Mouse (Mus musculus) forebrain, embryonic 16.5 days (tissue): ENCODE measurements around the gene Dpyd. TPM values are rescaled to one million over a fixed set of nuclear protein-coding genes. Genes with fewer than 3 reads are reported as not detected.
A peak's percentile ranks its signal among the peaks of the same experiment; 100 is the strongest.

ENCODE experiments used
- ATAC-seq: fragments of 200-750 bp; cut with Nextera tagmentation; 2 replicates; pipeline ENCODE4 v1.8.0; 2017; ENCODE audit warnings: mild to moderate bottlenecking, moderate library complexity
- H3K27ac ChIP-seq: fragments of 300-500 bp; sonication (generic); 2 replicates; pipeline ENCODE4 v1.5.1; 2014; ENCODE audit warnings: low read length, control low read depth
- H3K27me3 ChIP-seq: fragments of 300-500 bp; sonication (generic); replicated peaks from 2 replicates; pipeline ENCODE4 v1.6.1; 2014; ENCODE audit warnings: low read length; ENCODE audit not compliant: control insufficient read depth, insufficient read depth
- H3K36me3 ChIP-seq: fragments of 300-500 bp; sonication (generic); 2 replicates; pipeline ENCODE4 v1.6.1; 2014; ENCODE audit not compliant: control insufficient read depth, insufficient read depth
- H3K4me1 ChIP-seq: fragments of 300-500 bp; sonication (generic); replicated peaks from 2 replicates; pipeline ENCODE4 v1.6.1; 2014; ENCODE audit warnings: low read length; ENCODE audit not compliant: control insufficient read depth, insufficient read depth
- H3K4me2 ChIP-seq: fragments of 300-500 bp; sonication (generic); 2 replicates; pipeline ENCODE4 v1.6.1; 2014; ENCODE audit warnings: mild to moderate bottlenecking, low read length, control low read depth
- H3K4me3 ChIP-seq: fragments of 300-500 bp; sonication (generic); replicated peaks from 2 replicates; pipeline ENCODE4 v1.5.1; 2014; ENCODE audit warnings: mild to moderate bottlenecking, low read length, control low read depth
- H3K9ac ChIP-seq: fragments of 300-500 bp; sonication (generic); replicated peaks from 2 replicates; pipeline ENCODE4 v1.6.1; 2014; ENCODE audit warnings: low read depth, low read length, control low read depth
- H3K9me3 ChIP-seq: fragments of 300-500 bp; sonication (generic); 2 replicates; pipeline ENCODE4 v1.6.1; 2016; ENCODE audit warnings: low read length; ENCODE audit not compliant: control insufficient read depth
- WGBS: fragments of 180-500 bp; shearing (Covaris S2); extraction: QIAGEN DNeasy Blood & Tissue Kit; methylation state at CpG from one replicate; pipeline ENCODE4 v1.1.7; 2014; 5-methylcytosine and 5-hydroxymethylcytosine counted together
- polyA plus RNA-seq: library from polyadenylated mRNA; unstranded; fragments of >200 nt; fragmentation: Nextera tagmentation; extraction: Ambion mirVana; gene quantifications from 2 replicates; pipeline ENCODE4 v1.2.1, GENCODE M21; 2015

The Dpyd gene
- polyA plus RNA-seq, 1 experiment from 2014 or later = 8.1 TPM

GRCm38 (mm10) chr3:118850613-118851527 is 288.9 kb downstream of the Dpyd start:
- no peaks in the 10 kb centered on the region for H3K27me3 ChIP-seq
- no peak for ATAC-seq
- no peak overlapping the region for H3K4me3 ChIP-seq
- no peaks in the 10 kb centered on the region for H3K36me3 ChIP-seq
- WGBS = 18% methylated on average over 4 of the region's 4 CpGs
- no peak overlapping the region for H3K4me2 ChIP-seq
- no peak overlapping the region for H3K27ac ChIP-seq
- H3K4me1 ChIP-seq = no peaks in the 10 kb centered on the region
- no peaks in the 10 kb centered on the region for H3K9me3 ChIP-seq
- H3K9ac ChIP-seq = no peak overlapping the region

- H3K27me3 ChIP-seq = no peaks in the 10 kb centered on the region
- H3K4me3 ChIP-seq = no peak overlapping the region
- no peak overlapping the region for H3K27ac ChIP-seq
- no peak overlapping the region for H3K9ac ChIP-seq
- whole genome bisulfite sequencing = 87% methylated on average over 5 of the region's 5 CpGs
- no peaks in the 10 kb centered on the region for H3K4me1 ChIP-seq
- no peak for ATAC-seq
- no peaks in the 10 kb centered on the region for H3K36me3 ChIP-seq
- H3K9me3 ChIP-seq = no peaks in the 10 kb centered on the region
- no peak overlapping the region for H3K4me2 ChIP-seq
Observed at GRCm38 (mm10) chr3:118852711-118853110, 290.8 kb downstream of the Dpyd start.

GRCm38 (mm10) chr3:118855411-118855810 is 293.5 kb downstream of the Dpyd start:
- H3K4me1 ChIP-seq = no peaks in the 10 kb centered on the region
- H3K36me3 ChIP-seq = no peaks in the 10 kb centered on the region
- H3K4me2 ChIP-seq = no peak overlapping the region
- no peaks in the 10 kb centered on the region for H3K9me3 ChIP-seq
- no peaks in the 10 kb centered on the region for H3K27me3 ChIP-seq
- no peak for ATAC-seq
- H3K9ac ChIP-seq = no peak overlapping the region
- H3K4me3 ChIP-seq = no peak overlapping the region
- H3K27ac ChIP-seq = no peak overlapping the region
- WGBS = 64% methylated on average over 7 of the region's 7 CpGs

- Histone ChIP-seq H3K4me2 (no peak overlapping the region), H3K4me1 (no peaks in the 10 kb centered on the region), H3K36me3 (no peaks in the 10 kb centered on the region), H3K4me3 (no peak overlapping the region), H3K9me3 (no peaks in the 10 kb centered on the region), H3K27ac (no peak overlapping the region), H3K27me3 (no peaks in the 10 kb centered on the region), H3K9ac (no peak overlapping the region)
- 81% methylated on average over 10 of the region's 10 CpGs for WGBS
- ATAC-seq = no peak
Observed at GRCm38 (mm10) chr3:118869113-118870107, 307.5 kb downstream of the Dpyd start.

GRCm38 (mm10) chr3:118875871-118876270 is 313.9 kb downstream of the Dpyd start:
- Histone ChIP-seq H3K9me3 (no peaks in the 10 kb centered on the region), H3K36me3 (no peaks in the 10 kb centered on the region), H3K4me1 (no peaks in the 10 kb centered on the region), H3K4me2 (no peak overlapping the region), H3K4me3 (no peak overlapping the region), H3K9ac (no peak overlapping the region), H3K27me3 (no peaks in the 10 kb centered on the region), H3K27ac (no peak overlapping the region)
- WGBS = 27% methylated on average over 2 of the region's 2 CpGs
- ATAC-seq = no peak

- Histone ChIP-seq H3K36me3 (no peaks in the 10 kb centered on the region), H3K9me3 (no peaks in the 10 kb centered on the region), H3K27ac (0 out of 2 replicates have a peak overlapping the region, but pooled peaks have one; percentile 23), H3K9ac (no peak overlapping the region), H3K4me3 (no peak overlapping the region), H3K27me3 (no peaks in the 10 kb centered on the region), H3K4me2 (no peak overlapping the region), H3K4me1 (no peaks in the 10 kb centered on the region)
- no peak for ATAC-seq
- 80% methylated on average over 11 of the region's 11 CpGs for WGBS
Observed at GRCm38 (mm10) chr3:118899036-118899435, 337.1 kb downstream of the Dpyd start.

- no peak overlapping the region for H3K4me2 ChIP-seq
- H3K9ac ChIP-seq = no peak overlapping the region
- no peaks in the 10 kb centered on the region for H3K27me3 ChIP-seq
- no peak for ATAC-seq
- H3K4me1 ChIP-seq = no peaks in the 10 kb centered on the region
- no peak overlapping the region for H3K4me3 ChIP-seq
- no peaks in the 10 kb centered on the region for H3K9me3 ChIP-seq
- no peaks in the 10 kb centered on the region for H3K36me3 ChIP-seq
- no peak overlapping the region for H3K27ac ChIP-seq
- 96% methylated on average over 2 of the region's 2 CpGs for WGBS
Observed at GRCm38 (mm10) chr3:118991312-118991711, 429.4 kb downstream of the Dpyd start.

GRCm38 (mm10) chr3:118991793-118992192 is 429.9 kb downstream of the Dpyd start:
- Histone ChIP-seq H3K4me3 (no peak overlapping the region), H3K36me3 (no peaks in the 10 kb centered on the region), H3K27ac (no peak overlapping the region), H3K4me2 (no peak overlapping the region), H3K27me3 (no peaks in the 10 kb centered on the region), H3K9me3 (no peaks in the 10 kb centered on the region), H3K9ac (no peak overlapping the region), H3K4me1 (no peaks in the 10 kb centered on the region)
- no peak for ATAC-seq
- WGBS = 86% methylated on average over 4 of the region's 4 CpGs

GRCm38 (mm10) chr3:119021255-119021654 is 459.3 kb downstream of the Dpyd start:
- Histone ChIP-seq H3K9ac (no peak overlapping the region), H3K27me3 (no peaks in the 10 kb centered on the region; the same call in 1 of the 2 replicates), H3K4me3 (no peak overlapping the region), H3K27ac (no peak overlapping the region), H3K4me1 (peaks cover 4% of the 10 kb centered on the region; the same call in 1 of the 2 replicates), H3K9me3 (no peaks in the 10 kb centered on the region), H3K36me3 (no peaks in the 10 kb centered on the region), H3K4me2 (no peak overlapping the region)
- 15% methylated on average over 7 of the region's 7 CpGs for whole genome bisulfite sequencing
- peak; percentile 94 for ATAC-seq
